Mouse (Mus musculus) stomach, postnatal 0 days (tissue): ENCODE measurements around the gene H1foo.

Source experiments
- CTCF ChIP-seq: IDR thresholded peaks from 2 replicates; pipeline ENCODE4 v1.5.1; 2016; ENCODE audit warnings: antibody characterized with exemption, low read depth, mild to moderate bottlenecking, moderate library complexity
- EP300 ChIP-seq: optimal IDR thresholded peaks from 2 replicates; pipeline ENCODE3; 2016; ENCODE audit warnings: antibody characterized with exemption

- TF ChIP-seq CTCF (no peak), EP300 (no peak)
These were observed 28.6 kb downstream of the H1foo start for GRCm38 (mm10) chr6:115973139-115973875.
